Mouse (Mus musculus): ENCODE results near the gene Alox5. TPM values are rescaled to one million over a fixed set of nuclear protein-coding genes. Genes with fewer than 3 reads are reported as not detected.

Alox5 gene
- polyA plus RNA-seq, 1 experiment: 0.46 TPM

DNA sequence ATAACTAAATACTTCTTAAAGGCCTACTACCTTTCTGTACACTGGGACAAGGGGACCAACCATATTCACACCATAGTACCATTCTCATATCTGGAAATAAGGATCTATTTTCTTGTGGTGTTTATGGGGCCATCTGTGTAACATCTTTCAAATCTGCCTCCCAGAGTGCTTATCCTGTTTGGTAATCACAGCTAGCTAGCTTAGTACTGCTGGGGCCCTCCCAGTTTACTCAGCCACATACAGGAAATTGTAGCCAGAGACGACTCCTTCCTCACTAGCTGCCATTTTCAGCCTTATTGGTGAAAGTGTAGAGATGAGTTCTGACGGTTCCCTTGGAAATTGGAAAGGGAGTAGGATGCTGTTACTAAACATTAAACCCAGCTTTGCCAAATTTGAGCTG is 79.4 kb downstream of the Alox5 start:
- TF ChIP-seq CTCF (IDR thresholded peaks at IDR 0.05; ENCODE audit: borderline replicate concordance, extremely low read depth, insufficient read depth, insufficient read length): no peak
- TF ChIP-seq POLR2A (IDR thresholded peaks at IDR 0.05; ENCODE audit: borderline replicate concordance, extremely low read depth, insufficient read depth, insufficient read length, poor library complexity, severe bottlenecking): no peak

GRCm38 (mm10) chr6:116380157-116380556 is 80.8 kb downstream of the Alox5 start:
- TF ChIP-seq POLR2A (IDR thresholded peaks at IDR 0.05; ENCODE audit: borderline replicate concordance, extremely low read depth, insufficient read depth, insufficient read length, poor library complexity, severe bottlenecking): no peak
- TF ChIP-seq CTCF (IDR thresholded peaks at IDR 0.05; ENCODE audit: borderline replicate concordance, extremely low read depth, insufficient read depth, insufficient read length): no peak
- no peak for DNase-seq (ENCODE audit: low read depth)

More for the DNA sequence above, 79.4 kb downstream of the Alox5 start:
- no peak for DNase-seq (ENCODE audit: low read depth)

DNA sequence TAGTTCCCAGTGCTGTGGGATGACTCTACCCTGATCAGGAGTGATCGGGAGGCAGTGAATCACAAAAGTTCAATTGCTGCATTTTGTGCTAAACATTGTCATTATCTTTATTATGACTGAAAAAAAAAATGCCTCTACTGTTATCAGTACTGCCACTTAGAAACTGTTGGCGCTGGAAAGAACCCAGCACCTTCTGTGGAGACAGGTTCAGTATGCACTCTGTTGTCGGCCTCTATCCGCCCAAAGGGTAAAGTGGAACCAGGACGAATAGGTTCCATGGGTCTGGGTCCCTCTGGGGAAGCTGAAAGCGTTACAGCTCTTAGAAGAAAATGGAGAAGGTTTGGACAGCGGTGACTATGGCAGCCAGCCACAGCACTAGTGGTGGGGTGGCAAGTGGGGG is 82.1 kb downstream of the Alox5 start:
- DNase-seq (ENCODE audit: low read depth): no peak
- TF ChIP-seq POLR2A (IDR thresholded peaks at IDR 0.05; ENCODE audit: borderline replicate concordance, extremely low read depth, insufficient read depth, insufficient read length, poor library complexity, severe bottlenecking): no peak

- TF ChIP-seq CTCF (IDR thresholded peaks at IDR 0.05; ENCODE audit: borderline replicate concordance, extremely low read depth, insufficient read depth, insufficient read length): no peak
- no peak for TF ChIP-seq POLR2A (IDR thresholded peaks at IDR 0.05; ENCODE audit: borderline replicate concordance, extremely low read depth, insufficient read depth, insufficient read length, poor library complexity, severe bottlenecking)
- DNase-seq (ENCODE audit: low read depth): no peak
Observed at GRCm38 (mm10) chr6:116374618-116375017, 86.4 kb downstream of the Alox5 start.

DNA sequence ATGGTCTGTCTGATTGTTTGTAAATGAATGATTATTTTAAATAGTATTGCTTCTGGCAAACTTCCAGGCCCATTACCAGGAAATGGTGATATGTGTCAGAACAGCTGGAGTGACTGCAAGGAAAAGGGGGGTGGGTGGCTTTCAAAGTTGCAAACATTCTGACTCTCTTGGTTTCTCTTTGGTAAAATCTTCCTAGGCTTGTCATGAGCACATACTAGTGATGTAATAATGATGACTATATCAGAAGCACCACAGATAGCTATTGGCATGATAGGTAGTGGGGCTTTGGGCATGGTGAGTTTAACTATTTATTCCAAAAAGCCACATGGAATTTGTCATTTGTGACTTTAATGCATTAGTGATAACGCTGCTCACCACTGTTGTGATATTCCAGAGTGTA is 86.8 kb downstream of the Alox5 start:
- TF ChIP-seq POLR2A (IDR thresholded peaks at IDR 0.05; ENCODE audit: borderline replicate concordance, extremely low read depth, insufficient read depth, insufficient read length, poor library complexity, severe bottlenecking) (no peak), CTCF (IDR thresholded peaks at IDR 0.05; ENCODE audit: borderline replicate concordance, extremely low read depth, insufficient read depth, insufficient read length) (no peak)

GRCm38 (mm10) chr6:116371500-116371899 is 89.5 kb downstream of the Alox5 start:
- no peak for DNase-seq (ENCODE audit: low read depth)
- no peak for TF ChIP-seq CTCF (IDR thresholded peaks at IDR 0.05; ENCODE audit: borderline replicate concordance, extremely low read depth, insufficient read depth, insufficient read length)
- TF ChIP-seq POLR2A (IDR thresholded peaks at IDR 0.05; ENCODE audit: borderline replicate concordance, extremely low read depth, insufficient read depth, insufficient read length, poor library complexity, severe bottlenecking): no peak

More for the DNA sequence above, 86.8 kb downstream of the Alox5 start:
- no peak for DNase-seq (ENCODE audit: low read depth)

DNA sequence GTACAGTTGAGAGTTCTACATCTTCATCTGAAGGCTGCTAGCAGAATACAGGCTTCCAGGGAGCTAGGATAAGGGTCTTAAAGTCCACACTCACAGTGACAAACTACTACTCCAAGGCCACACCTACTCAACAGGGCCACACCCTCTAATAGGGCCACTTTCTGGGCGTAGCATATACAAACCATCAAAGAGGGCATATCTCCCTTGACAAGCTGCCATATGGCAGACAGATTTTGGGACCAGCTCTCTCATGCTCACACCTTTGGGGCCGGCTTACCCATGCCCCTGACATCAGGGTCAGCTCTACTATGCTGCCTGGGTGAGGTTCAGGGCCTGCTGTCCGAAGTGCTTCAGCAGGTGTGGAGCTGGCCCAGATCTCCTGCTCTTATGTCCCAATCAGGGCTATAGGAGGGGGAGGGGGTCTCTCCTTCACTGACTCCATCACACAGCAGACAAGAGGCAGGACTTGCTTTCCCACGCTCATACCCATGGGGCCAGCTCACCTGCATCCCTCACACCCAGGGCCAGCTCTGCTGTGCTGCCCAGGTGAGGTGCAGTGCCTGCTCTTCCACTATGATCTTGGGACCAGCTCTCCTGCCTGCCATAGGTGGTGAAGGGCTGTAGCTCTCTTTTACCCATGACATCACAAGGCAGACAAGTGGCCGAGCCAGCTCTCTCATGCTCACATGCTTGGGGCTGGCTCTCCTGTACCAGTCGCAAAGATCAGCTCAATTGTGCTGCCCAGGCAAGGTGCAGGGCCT is 90.6 kb downstream of the Alox5 start:
- TF ChIP-seq CTCF (IDR thresholded peaks at IDR 0.05; ENCODE audit: borderline replicate concordance, extremely low read depth, insufficient read depth, insufficient read length): no peak
- no peak for TF ChIP-seq POLR2A (IDR thresholded peaks at IDR 0.05; ENCODE audit: borderline replicate concordance, extremely low read depth, insufficient read depth, insufficient read length, poor library complexity, severe bottlenecking)
- no peak for DNase-seq (ENCODE audit: low read depth)

DNA sequence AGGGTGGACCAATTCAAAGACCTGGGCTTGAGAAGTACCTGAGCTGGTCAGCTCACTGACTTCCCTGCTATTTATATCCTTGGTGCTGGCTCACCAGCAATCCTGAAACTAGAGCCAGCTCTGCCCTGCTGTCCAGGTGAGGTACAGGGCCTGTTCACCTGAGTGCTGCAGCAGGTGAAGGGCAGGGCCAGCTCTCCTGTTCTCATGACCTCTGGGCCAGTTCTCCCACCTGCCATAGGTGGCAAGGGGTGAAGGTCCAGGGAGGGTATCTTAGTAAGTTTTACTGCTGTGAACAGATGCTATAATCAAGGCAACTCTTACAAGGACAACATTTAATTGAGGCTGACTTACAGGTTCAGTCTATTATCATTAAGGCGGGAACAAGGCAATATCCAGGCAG is 91.2 kb downstream of the Alox5 start:
- TF ChIP-seq CTCF (IDR thresholded peaks at IDR 0.05; ENCODE audit: borderline replicate concordance, extremely low read depth, insufficient read depth, insufficient read length) (no peak), POLR2A (IDR thresholded peaks at IDR 0.05; ENCODE audit: borderline replicate concordance, extremely low read depth, insufficient read depth, insufficient read length, poor library complexity, severe bottlenecking) (no peak)

GRCm38 (mm10) chr6:116367971-116368370 is 93.0 kb downstream of the Alox5 start:
- DNase-seq (ENCODE audit: low read depth): no peak
- no peak for TF ChIP-seq POLR2A (IDR thresholded peaks at IDR 0.05; ENCODE audit: borderline replicate concordance, extremely low read depth, insufficient read depth, insufficient read length, poor library complexity, severe bottlenecking)
- TF ChIP-seq CTCF (IDR thresholded peaks at IDR 0.05; ENCODE audit: borderline replicate concordance, extremely low read depth, insufficient read depth, insufficient read length): no peak

More for the DNA sequence above, 91.2 kb downstream of the Alox5 start:
- no peak for DNase-seq (ENCODE audit: low read depth)

DNA sequence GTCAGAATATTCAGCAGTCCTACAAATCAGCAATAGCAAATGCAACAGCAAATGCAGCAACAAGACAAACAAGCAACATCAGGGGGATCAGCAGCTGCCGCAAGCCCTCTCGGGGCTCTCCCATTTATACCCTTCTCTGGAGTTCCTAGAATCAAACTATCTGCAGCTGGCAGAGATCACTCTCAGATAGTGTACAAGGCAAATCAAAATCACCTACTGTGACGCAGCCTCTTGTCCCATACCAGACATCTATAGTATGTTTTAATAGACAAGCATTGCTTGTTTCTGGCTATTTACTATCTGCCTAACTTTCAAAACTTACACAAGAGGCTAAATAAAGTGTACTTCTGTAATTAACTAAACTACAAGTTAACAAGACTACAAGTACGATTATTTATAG is 99.0 kb downstream of the Alox5 start:
- TF ChIP-seq POLR2A (IDR thresholded peaks at IDR 0.05; ENCODE audit: borderline replicate concordance, extremely low read depth, insufficient read depth, insufficient read length, poor library complexity, severe bottlenecking) (no peak), CTCF (IDR thresholded peaks at IDR 0.05; ENCODE audit: borderline replicate concordance, extremely low read depth, insufficient read depth, insufficient read length) (no peak)
- DNase-seq (ENCODE audit: low read depth): no peak

GRCm38 (mm10) chr6:116361463-116361862 is 99.5 kb downstream of the Alox5 start:
- DNase-seq (ENCODE audit: low read depth): no peak
- TF ChIP-seq POLR2A (IDR thresholded peaks at IDR 0.05; ENCODE audit: borderline replicate concordance, extremely low read depth, insufficient read depth, insufficient read length, poor library complexity, severe bottlenecking) (no peak), CTCF (IDR thresholded peaks at IDR 0.05; ENCODE audit: borderline replicate concordance, extremely low read depth, insufficient read depth, insufficient read length) (no peak)

Other genes with a start within 250 kb of the Alox5 start
- gene Zfand4, start 197.0 kb downstream of the Alox5 start, polyA plus RNA-seq (2012; rRNA removed): 6.5 and 7.7 TPM in 2 replicates
- gene March8, start 123.2 kb downstream of the Alox5 start, polyA plus RNA-seq (2012; rRNA removed): 166 and 169 TPM in 2 replicates
- gene Olfr211, start 27.9 kb upstream of the Alox5 start, polyA plus RNA-seq (2012; rRNA removed): not detected in 2 replicates
- 0.03 and 0.04 TPM in 2 replicates for gene Olfr212, start 45.3 kb upstream of the Alox5 start, polyA plus RNA-seq (2012; rRNA removed)
- gene Olfr213, start 77.3 kb upstream of the Alox5 start, polyA plus RNA-seq (2012; rRNA removed): not detected in 2 replicates
- 0.15 TPM in 1 of 2 replicates, not detected in the other for gene Gm5580, start 90.0 kb upstream of the Alox5 start, polyA plus RNA-seq (2012; rRNA removed)
- gene Olfr214, start 93.1 kb upstream of the Alox5 start, polyA plus RNA-seq (2012; rRNA removed): not detected in 2 replicates
- 0.01 TPM in 1 of 2 replicates, not detected in the other for gene Olfr215, start 123.0 kb upstream of the Alox5 start, polyA plus RNA-seq (2012; rRNA removed)
- gene Zfp422, start 167.8 kb upstream of the Alox5 start, polyA plus RNA-seq (2012; rRNA removed): 112 and 162 TPM in 2 replicates
- gene Depp1, start 189.4 kb upstream of the Alox5 start, polyA plus RNA-seq (2012; rRNA removed): 3.2 and 3.4 TPM in 2 replicates
- gene Rassf4, start 212.8 kb upstream of the Alox5 start, polyA plus RNA-seq (2012; rRNA removed): 6.8 and 11.2 TPM in 2 replicates